ENCODE assay signal across 8 mouse cellular contexts in genomic region chr11:48818346-48818745, GRCm38 (mm10). TPM values are rescaled to one million over a fixed set of nuclear protein-coding genes. Genes with fewer than 3 reads are reported as not detected.
DNase-seq lines count a peak whose midpoint lies in the region; ATAC-seq and TF ChIP-seq lines count a peak whose summit lies in the region.

No protein-coding gene starts in this region.

- H3K27me3 ChIP-seq in heart, embryonic 11.5 days (ENCODE audit: control insufficient read depth, insufficient read depth, low read length), result no peaks in the 10 kb centered on the region
- peaks cover 3% of the 10 kb centered on the region; the same call in 1 of the 2 replicates for H3K27me3 ChIP-seq in kidney, embryonic 15.5 days
- H3K27me3 ChIP-seq in limb, embryonic 15.5 days, result no peaks in the 10 kb centered on the region
- H3K27me3 ChIP-seq in midbrain, postnatal 0 days (ENCODE audit: insufficient read depth, low read length), result no peaks in the 10 kb centered on the region

- 0 out of 2 replicates have a peak overlapping the region, but pooled peaks have one; percentile 98 for H3K27ac ChIP-seq in heart, embryonic 11.5 days (ENCODE audit: low read depth, low read length)
- H3K27ac ChIP-seq in kidney, embryonic 15.5 days, result peak overlapping the region; percentile 99
- H3K27ac ChIP-seq in limb, embryonic 15.5 days, result peak overlapping the region; percentile 98
- peak overlapping the region; percentile 96; the same call in 1 of the 2 replicates for H3K27ac ChIP-seq in midbrain, postnatal 0 days (ENCODE audit: low read depth, low read length)

- peak overlapping the region; percentile 81 for H3K4me2 ChIP-seq in heart, embryonic 11.5 days
- H3K4me2 ChIP-seq in kidney, embryonic 15.5 days, result peak overlapping the region; percentile 83
- peak overlapping the region; percentile 58 for H3K4me2 ChIP-seq in limb, embryonic 15.5 days
- H3K4me2 ChIP-seq in midbrain, postnatal 0 days (ENCODE audit: low read depth, low read length, poor library complexity, severe bottlenecking), result peak overlapping the region; percentile 67

- WGBS in heart, embryonic 11.5 days (ENCODE audit: insufficient replicate concordance), result under 1% methylated on average over 16 of the region's 16 CpGs
- WGBS in kidney, embryonic 15.5 days, result under 1% methylated on average over 16 of the region's 16 CpGs
- WGBS in limb, embryonic 15.5 days, result under 1% methylated on average over 16 of the region's 16 CpGs
- under 1% methylated on average over 16 of the region's 16 CpGs for WGBS in midbrain, postnatal 0 days

- no peaks in the 10 kb centered on the region; the same call in 1 of the 2 replicates for H3K36me3 ChIP-seq in heart, embryonic 11.5 days (ENCODE audit: control insufficient read depth, insufficient read depth, low read length)
- H3K36me3 ChIP-seq in kidney, embryonic 15.5 days, result peaks cover 17% of the 10 kb centered on the region
- H3K36me3 ChIP-seq in limb, embryonic 15.5 days, result peaks cover 3% of the 10 kb centered on the region
- H3K36me3 ChIP-seq in midbrain, postnatal 0 days (ENCODE audit: insufficient read depth, low read length), result no peaks in the 10 kb centered on the region

- peak overlapping the region; percentile 93; the same call in 1 of the 2 replicates for H3K9ac ChIP-seq in heart, embryonic 11.5 days (ENCODE audit: low read depth, low read length)
- peak overlapping the region; percentile 88; the same call in 1 of the 2 replicates for H3K9ac ChIP-seq in kidney, embryonic 15.5 days
- 0 out of 2 replicates have a peak overlapping the region, but pooled peaks have one; percentile 28 for H3K9ac ChIP-seq in limb, embryonic 15.5 days
- H3K9ac ChIP-seq in midbrain, postnatal 0 days (replicated peaks; ENCODE audit: low read length, poor library complexity, severe bottlenecking), result peak overlapping the region; percentile 89; the same call in 1 of the 2 replicates

- H3K9me3 ChIP-seq in heart, embryonic 11.5 days (replicated peaks; ENCODE audit: control insufficient read depth, low read length), result no peaks in the 10 kb centered on the region
- no peaks in the 10 kb centered on the region for H3K9me3 ChIP-seq in kidney, embryonic 15.5 days (replicated peaks)
- no peaks in the 10 kb centered on the region for H3K9me3 ChIP-seq in limb, embryonic 15.5 days
- no peaks in the 10 kb centered on the region for H3K9me3 ChIP-seq in midbrain, postnatal 0 days (ENCODE audit: low read length)

- peak; percentile 90 to 92 for DNase-seq in B cell, adult 2 months
- peak; percentile 98 for DNase-seq in brain, adult 2 months (ENCODE audit: low read depth, low spot score)
- DNase-seq in midbrain, postnatal 0 days (ENCODE audit: low spot score), result peak; percentile 97
- DNase-seq in spleen, postnatal 36 days (ENCODE audit: low spot score in 2 of 2), result peak; percentile 80 to 89

- no peak for TF ChIP-seq CTCF in midbrain, postnatal 0 days (IDR thresholded peaks at IDR 0.05)

- peaks cover 16% of the 10 kb centered on the region for H3K4me1 ChIP-seq in heart, embryonic 11.5 days (ENCODE audit: control insufficient read depth, insufficient read depth, low read length)
- peaks cover 26% of the 10 kb centered on the region for H3K4me1 ChIP-seq in kidney, embryonic 15.5 days
- H3K4me1 ChIP-seq in limb, embryonic 15.5 days, result peaks cover 21% of the 10 kb centered on the region
- H3K4me1 ChIP-seq in midbrain, postnatal 0 days (ENCODE audit: insufficient read depth, low read length), result peaks cover 15% of the 10 kb centered on the region; the same call in 1 of the 2 replicates

- peak overlapping the region; percentile 92 for H3K4me3 ChIP-seq in heart, embryonic 11.5 days (ENCODE audit: low read depth, low read length)
- H3K4me3 ChIP-seq in kidney, embryonic 15.5 days (replicated peaks), result peak overlapping the region; percentile 76
- H3K4me3 ChIP-seq in limb, embryonic 15.5 days, result peak overlapping the region; percentile 68
- H3K4me3 ChIP-seq in midbrain, postnatal 0 days (ENCODE audit: low read depth, low read length), result peak overlapping the region; percentile 70

- peak; percentile 41 for ATAC-seq in erythroblast, adult 5-6 weeks (replicated peaks; ENCODE audit: low FRiP score, poor library complexity, severe bottlenecking)
- ATAC-seq in heart, embryonic 11.5 days (replicated peaks; ENCODE audit: insufficient number of reproducible peaks, low FRiP score, low TSS enrichment), result no peak; the same call in 1 of the 2 replicates
- ATAC-seq in kidney, embryonic 15.5 days (replicated peaks; ENCODE audit: low FRiP score), result no peak
- no peak for ATAC-seq in limb, embryonic 15.5 days (ENCODE audit: insufficient number of reproducible peaks, low FRiP score, low TSS enrichment, low read depth)
- no peak for ATAC-seq in midbrain, postnatal 0 days (ENCODE audit: low FRiP score)

RNA-seq across cellular contexts. Expression of gene Trim41, which starts 1.2 kb away (rescaled TPM):
- 3.3 and 12.7 TPM in 2 replicates for total RNA-seq in erythroblast, adult 5-6 weeks (2015; ENCODE audit: low replicate concordance)
- 17.6 and 19.5 TPM in 2 replicates for total RNA-seq in erythroblast, adult 5-6 weeks (2017; ENCODE audit: low replicate concordance)
- polyA plus RNA-seq in heart, embryonic 11.5 days (2014; fragmentation: Nextera tagmentation; extraction: Ambion mirVana), result 3.3 and 3.7 TPM in 2 replicates
- polyA plus RNA-seq in kidney, embryonic 15.5 days (2015; fragmentation: Nextera tagmentation; extraction: Ambion mirVana), result 6.6 and 7.0 TPM in 2 replicates
- polyA plus RNA-seq in limb, embryonic 15.5 days (2015; fragmentation: Nextera tagmentation; extraction: Ambion mirVana), result 5.6 and 7.8 TPM in 2 replicates
- 38.9 and 41.5 TPM in 2 replicates for total RNA-seq in midbrain, postnatal 0 days (2014; rRNA removed)
- 5.0 and 5.1 TPM in 2 replicates for polyA plus RNA-seq in midbrain, postnatal 0 days (2015; fragmentation: Nextera tagmentation; extraction: Ambion mirVana)

RNA-seq across cellular contexts. Expression of gene Trim7, which starts 7.6 kb away (rescaled TPM):
- total RNA-seq in erythroblast, adult 5-6 weeks (2015; ENCODE audit: low replicate concordance), result not detected in 2 replicates
- 0.42 TPM in 1 of 2 replicates, not detected in the other for total RNA-seq in erythroblast, adult 5-6 weeks (2017; ENCODE audit: low replicate concordance)
- 0.43 and 0.70 TPM in 2 replicates for polyA plus RNA-seq in heart, embryonic 11.5 days (2014; fragmentation: Nextera tagmentation; extraction: Ambion mirVana)
- polyA plus RNA-seq in kidney, embryonic 15.5 days (2015; fragmentation: Nextera tagmentation; extraction: Ambion mirVana), result 3.7 and 4.0 TPM in 2 replicates
- 2.0 and 2.8 TPM in 2 replicates for polyA plus RNA-seq in limb, embryonic 15.5 days (2015; fragmentation: Nextera tagmentation; extraction: Ambion mirVana)
- total RNA-seq in midbrain, postnatal 0 days (2014; rRNA removed), result 7.7 and 8.6 TPM in 2 replicates
- polyA plus RNA-seq in midbrain, postnatal 0 days (2015; fragmentation: Nextera tagmentation; extraction: Ambion mirVana), result 3.4 and 3.7 TPM in 2 replicates

RNA-seq across cellular contexts. Expression of gene Gm12184, which starts 8.1 kb away (rescaled TPM):
- total RNA-seq in erythroblast, adult 5-6 weeks (2015; ENCODE audit: low replicate concordance), result 3.1 TPM in 1 of 2 replicates, not detected in the other
- 0.68 and 5.3 TPM in 2 replicates for total RNA-seq in erythroblast, adult 5-6 weeks (2017; ENCODE audit: low replicate concordance)
- polyA plus RNA-seq in heart, embryonic 11.5 days (2014; fragmentation: Nextera tagmentation; extraction: Ambion mirVana), result 2.9 and 4.0 TPM in 2 replicates
- polyA plus RNA-seq in kidney, embryonic 15.5 days (2015; fragmentation: Nextera tagmentation; extraction: Ambion mirVana), result 1.6 and 2.9 TPM in 2 replicates
- 2.0 and 3.0 TPM in 2 replicates for polyA plus RNA-seq in limb, embryonic 15.5 days (2015; fragmentation: Nextera tagmentation; extraction: Ambion mirVana)
- 4.3 and 8.2 TPM in 2 replicates for total RNA-seq in midbrain, postnatal 0 days (2014; rRNA removed)
- 2.4 and 3.0 TPM in 2 replicates for polyA plus RNA-seq in midbrain, postnatal 0 days (2015; fragmentation: Nextera tagmentation; extraction: Ambion mirVana)

RNA-seq across cellular contexts. Expression of gene Rack1, which starts 18.2 kb away (rescaled TPM):
- 613 and 630 TPM in 2 replicates for total RNA-seq in erythroblast, adult 5-6 weeks (2015; ENCODE audit: low replicate concordance)
- total RNA-seq in erythroblast, adult 5-6 weeks (2017; ENCODE audit: low replicate concordance), result 242 and 301 TPM in 2 replicates
- polyA plus RNA-seq in heart, embryonic 11.5 days (2014; fragmentation: Nextera tagmentation; extraction: Ambion mirVana), result 538 and 603 TPM in 2 replicates
- polyA plus RNA-seq in kidney, embryonic 15.5 days (2015; fragmentation: Nextera tagmentation; extraction: Ambion mirVana), result 775 and 792 TPM in 2 replicates
- 646 and 717 TPM in 2 replicates for polyA plus RNA-seq in limb, embryonic 15.5 days (2015; fragmentation: Nextera tagmentation; extraction: Ambion mirVana)
- 932 and 1,043 TPM in 2 replicates for total RNA-seq in midbrain, postnatal 0 days (2014; rRNA removed)
- polyA plus RNA-seq in midbrain, postnatal 0 days (2015; fragmentation: Nextera tagmentation; extraction: Ambion mirVana), result 317 and 331 TPM in 2 replicates

RNA-seq across cellular contexts. Expression of gene Irgm1, which starts 53.1 kb away (rescaled TPM):
- 54.8 and 67.1 TPM in 2 replicates for total RNA-seq in erythroblast, adult 5-6 weeks (2015; ENCODE audit: low replicate concordance)
- 58.3 and 69.6 TPM in 2 replicates for total RNA-seq in erythroblast, adult 5-6 weeks (2017; ENCODE audit: low replicate concordance)
- polyA plus RNA-seq in heart, embryonic 11.5 days (2014; fragmentation: Nextera tagmentation; extraction: Ambion mirVana), result 4.9 and 5.9 TPM in 2 replicates
- polyA plus RNA-seq in kidney, embryonic 15.5 days (2015; fragmentation: Nextera tagmentation; extraction: Ambion mirVana), result 15.2 and 15.5 TPM in 2 replicates
- 7.1 and 7.3 TPM in 2 replicates for polyA plus RNA-seq in limb, embryonic 15.5 days (2015; fragmentation: Nextera tagmentation; extraction: Ambion mirVana)
- total RNA-seq in midbrain, postnatal 0 days (2014; rRNA removed), result 6.2 and 7.6 TPM in 2 replicates
- 4.9 and 5.8 TPM in 2 replicates for polyA plus RNA-seq in midbrain, postnatal 0 days (2015; fragmentation: Nextera tagmentation; extraction: Ambion mirVana)

Comparison
In these comparisons a context has a peak if more than half of its experiments do, and no peak if none do; other contexts are left out.
1. H3K9ac ChIP-seq: peak in every context shown above with its lines; median percentile 93 in heart, embryonic 11.5 days; 89 in midbrain, postnatal 0 days; 88 in kidney, embryonic 15.5 days; 28 in limb, embryonic 15.5 days.